Mouse (Mus musculus): ENCODE measurements around the gene P3h4. TPM values are rescaled to one million over a fixed set of nuclear protein-coding genes. Genes with fewer than 3 reads are reported as not detected.

The P3h4 gene
- polyA plus RNA-seq, 1 experiment from 2014 or later, result 34.3 TPM

GRCm38 (mm10) chr11:100396886-100397599, 17.6 kb downstream of the P3h4 start:
- ATAC-seq (ENCODE audit: low FRiP score), result peak; percentile 13; the same call in 1 of the 2 replicates
- 5% methylated on average over 42 of the region's 42 CpGs for WGBS
- Histone ChIP-seq H3K27ac (peak overlapping the region; percentile 80), H3K4me3 (peak overlapping the region; percentile 58), H3K27me3 (peaks cover 21% of the 10 kb centered on the region), H3K9me3 (replicated peaks) (no peaks in the 10 kb centered on the region), H3K9ac (peak overlapping the region; percentile 75), H3K4me2 (replicated peaks) (peak overlapping the region; percentile 54), H3K36me3 (no peaks in the 10 kb centered on the region), H3K4me1 (peaks cover 20% of the 10 kb centered on the region)

- 34% methylated on average over 17 of the region's 17 CpGs for WGBS
- H3K4me2 ChIP-seq (replicated peaks), result peak overlapping the region; percentile 54
- H3K9ac ChIP-seq, result peak overlapping the region; percentile 75
- H3K27me3 ChIP-seq, result peaks cover 21% of the 10 kb centered on the region
- H3K9me3 ChIP-seq (replicated peaks), result no peaks in the 10 kb centered on the region
- no peak overlapping the region for H3K27ac ChIP-seq
- H3K4me1 ChIP-seq, result peaks cover 23% of the 10 kb centered on the region
- peak overlapping the region; percentile 58 for H3K4me3 ChIP-seq
- ATAC-seq (ENCODE audit: low FRiP score), result no peak
- no peaks in the 10 kb centered on the region for H3K36me3 ChIP-seq
These were observed 18.6 kb downstream of the P3h4 start for GRCm38 (mm10) chr11:100395861-100396631.

- H3K27me3 ChIP-seq, result peaks cover 21% of the 10 kb centered on the region
- H3K4me3 ChIP-seq, result no peak overlapping the region
- 36% methylated on average over 11 of the region's 11 CpGs for WGBS
- H3K4me2 ChIP-seq (replicated peaks), result peak overlapping the region; percentile 54; the same call in 1 of the 2 replicates
- H3K4me1 ChIP-seq, result peaks cover 30% of the 10 kb centered on the region
- no peak for ATAC-seq (ENCODE audit: low FRiP score)
- no peak overlapping the region for H3K9ac ChIP-seq
- no peak overlapping the region for H3K27ac ChIP-seq
- no peaks in the 10 kb centered on the region for H3K9me3 ChIP-seq (replicated peaks)
- H3K36me3 ChIP-seq, result no peaks in the 10 kb centered on the region
These were observed 19.4 kb downstream of the P3h4 start for GRCm38 (mm10) chr11:100395200-100395599.

- Histone ChIP-seq H3K9ac (no peak overlapping the region), H3K4me3 (no peak overlapping the region), H3K4me1 (peaks cover 37% of the 10 kb centered on the region), H3K9me3 (replicated peaks) (no peaks in the 10 kb centered on the region), H3K27me3 (peaks cover 21% of the 10 kb centered on the region), H3K27ac (no peak overlapping the region), H3K36me3 (no peaks in the 10 kb centered on the region), H3K4me2 (replicated peaks) (no peak overlapping the region)
- 67% methylated on average over 5 of the region's 5 CpGs for WGBS
- no peak for ATAC-seq (ENCODE audit: low FRiP score)
These were observed 20.1 kb downstream of the P3h4 start for GRCm38 (mm10) chr11:100394353-100395074.

- H3K36me3 ChIP-seq, result no peaks in the 10 kb centered on the region
- peaks cover 38% of the 10 kb centered on the region for H3K4me1 ChIP-seq
- H3K27ac ChIP-seq, result no peak overlapping the region
- no peak overlapping the region for H3K4me2 ChIP-seq (replicated peaks)
- H3K27me3 ChIP-seq, result peaks cover 21% of the 10 kb centered on the region
- WGBS, result 87% methylated on average over 7 of the region's 7 CpGs
- H3K9me3 ChIP-seq (replicated peaks), result no peaks in the 10 kb centered on the region
- H3K9ac ChIP-seq, result no peak overlapping the region
- no peak overlapping the region for H3K4me3 ChIP-seq
- no peak for ATAC-seq (ENCODE audit: low FRiP score)
These were observed 20.9 kb downstream of the P3h4 start for GRCm38 (mm10) chr11:100393733-100394132.

- H3K4me2 ChIP-seq (replicated peaks), result no peak overlapping the region
- H3K27me3 ChIP-seq, result peaks cover 21% of the 10 kb centered on the region
- H3K4me3 ChIP-seq, result no peak overlapping the region
- H3K27ac ChIP-seq, result no peak overlapping the region
- H3K4me1 ChIP-seq, result peaks cover 46% of the 10 kb centered on the region
- no peak for ATAC-seq (ENCODE audit: low FRiP score)
- no peaks in the 10 kb centered on the region for H3K9me3 ChIP-seq (replicated peaks)
- WGBS, result 94% methylated on average over 5 of the region's 5 CpGs
- H3K9ac ChIP-seq, result peak overlapping the region; percentile 18; the same call in 1 of the 2 replicates
- no peaks in the 10 kb centered on the region for H3K36me3 ChIP-seq
These were observed 21.7 kb downstream of the P3h4 start for GRCm38 (mm10) chr11:100392958-100393357.

GRCm38 (mm10) chr11:100391884-100392345, 22.7 kb downstream of the P3h4 start:
- no peak overlapping the region for H3K4me2 ChIP-seq (replicated peaks)
- H3K4me1 ChIP-seq, result peaks cover 52% of the 10 kb centered on the region
- no peak overlapping the region for H3K4me3 ChIP-seq
- peaks cover 19% of the 10 kb centered on the region for H3K27me3 ChIP-seq
- no peak overlapping the region for H3K27ac ChIP-seq
- whole genome bisulfite sequencing, result 93% methylated on average over 7 of the region's 7 CpGs
- no peaks in the 10 kb centered on the region for H3K9me3 ChIP-seq (replicated peaks)
- H3K36me3 ChIP-seq, result no peaks in the 10 kb centered on the region
- no peak for ATAC-seq (ENCODE audit: low FRiP score)
- no peak overlapping the region for H3K9ac ChIP-seq

GRCm38 (mm10) chr11:100391081-100391883, 23.4 kb downstream of the P3h4 start:
- 0 out of 2 replicates have a peak overlapping the region, but pooled peaks have one; percentile 26 for H3K27ac ChIP-seq
- no peaks in the 10 kb centered on the region for H3K36me3 ChIP-seq
- ATAC-seq (ENCODE audit: low FRiP score), result peak; percentile 55
- WGBS, result 60% methylated on average over 9 of the region's 9 CpGs
- H3K27me3 ChIP-seq, result peaks cover 15% of the 10 kb centered on the region
- peaks cover 51% of the 10 kb centered on the region for H3K4me1 ChIP-seq
- H3K4me2 ChIP-seq (replicated peaks), result no peak overlapping the region
- no peak overlapping the region for H3K9ac ChIP-seq
- H3K9me3 ChIP-seq (replicated peaks), result no peaks in the 10 kb centered on the region
- no peak overlapping the region for H3K4me3 ChIP-seq

GRCm38 (mm10) chr11:100389931-100390445, 24.6 kb downstream of the P3h4 start:
- Histone ChIP-seq H3K4me3 (no peak overlapping the region), H3K4me1 (peaks cover 38% of the 10 kb centered on the region), H3K27ac (peak overlapping the region; percentile 26; the same call in 1 of the 2 replicates), H3K36me3 (peaks cover 6% of the 10 kb centered on the region; the same call in 1 of the 2 replicates), H3K9ac (no peak overlapping the region), H3K27me3 (peaks cover 2% of the 10 kb centered on the region; the same call in 1 of the 2 replicates), H3K9me3 (replicated peaks) (no peaks in the 10 kb centered on the region), H3K4me2 (replicated peaks) (no peak overlapping the region)
- ATAC-seq (ENCODE audit: low FRiP score), result no peak
- WGBS, result 35% methylated on average over 8 of the region's 8 CpGs

- WGBS, result 86% methylated on average over 6 of the region's 6 CpGs
- Histone ChIP-seq H3K9me3 (replicated peaks) (no peaks in the 10 kb centered on the region), H3K27me3 (no peaks in the 10 kb centered on the region), H3K4me2 (replicated peaks) (no peak overlapping the region), H3K4me1 (peaks cover 33% of the 10 kb centered on the region), H3K4me3 (no peak overlapping the region), H3K36me3 (peaks cover 6% of the 10 kb centered on the region; the same call in 1 of the 2 replicates), H3K27ac (no peak overlapping the region), H3K9ac (no peak overlapping the region)
- ATAC-seq (ENCODE audit: low FRiP score), result no peak
These were observed 26.0 kb downstream of the P3h4 start for GRCm38 (mm10) chr11:100388588-100388987.

Measured in hindbrain, embryonic 12.5 days (tissue).